Mouse (Mus musculus) kidney, adult 9 months (tissue): Measurements from ENCODE around the gene Pbx3.

Experiments
- DNase-seq: peaks from one replicate; pipeline ENCODE4 v3.0.0; 2022

Pbx3 gene

GRCm38 (mm10) chr2:34135316-34135715 is 237.6 kb downstream of the Pbx3 start:
- no peak for DNase-seq

- no peak for DNase-seq
Measured at GRCm38 (mm10) chr2:34132751-34133150, 240.2 kb downstream of the Pbx3 start.

- DNase-seq = no peak
Measured at GRCm38 (mm10) chr2:34129674-34130267, 243.2 kb downstream of the Pbx3 start.

- DNase-seq = no peak
Measured at GRCm38 (mm10) chr2:34127871-34128270, 245.1 kb downstream of the Pbx3 start.

- peak; percentile 4 for DNase-seq
Measured at GRCm38 (mm10) chr2:34123896-34124295, 249.0 kb downstream of the Pbx3 start.
